ENCODE assay signal across 1 mouse cellular context in the genomic region with DNA sequence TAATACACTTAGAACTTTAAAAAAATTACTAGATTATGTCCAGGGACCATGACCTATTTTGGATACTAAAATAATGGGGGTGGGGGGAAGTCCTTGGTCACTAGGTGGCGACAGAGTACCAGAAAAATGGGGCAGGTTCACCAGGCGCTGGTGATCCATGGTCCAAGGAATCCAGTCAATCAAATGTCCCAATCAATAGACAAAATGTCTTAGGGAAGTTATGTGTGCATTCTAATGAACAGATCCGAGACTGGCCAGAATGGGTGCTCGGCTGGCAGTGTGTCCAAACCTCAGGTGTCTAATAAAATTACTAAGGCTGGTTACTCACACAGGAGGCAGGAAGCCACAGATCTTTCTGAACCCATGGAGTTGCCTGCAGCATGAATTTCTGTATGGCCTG.
A peak's percentile ranks its signal among the peaks of the same experiment; 100 is the strongest.
TF ChIP-seq lines count a peak whose summit lies in the region.

No protein-coding gene starts in this region.

TF ChIP-seq in CH12.LX, 34 proteins besides CTCF, POLR2A, EP300 and RAD21 (continued from another document):
- TF ChIP-seq MAZ (IDR thresholded peaks at IDR 0.05; ENCODE audit: low read depth, low read length) (peak; percentile 94), JUND (conservative IDR thresholded peaks at IDR 0.05; ENCODE audit: low read depth, low read length) (peak; percentile 50; the same call in 1 of the 2 replicates), USF1 (IDR thresholded peaks at IDR 0.05; ENCODE audit: low read depth, low read length) (no peak), MAFK (IDR thresholded peaks at IDR 0.05; ENCODE audit: insufficient replicate concordance, low read length) (no peak), NELFE (IDR thresholded peaks at IDR 0.05; ENCODE audit: low read depth, low read length) (peak; percentile 62; the same call in 1 of the 2 replicates), HCFC1 (IDR thresholded peaks at IDR 0.05; ENCODE audit: low read depth, low read length) (peak; percentile 37; the same call in 1 of the 2 replicates), ELF1 (IDR thresholded peaks at IDR 0.05; ENCODE audit: low read depth, low read length) (peak; percentile 43; the same call in 1 of the 2 replicates), NRF1 (IDR thresholded peaks at IDR 0.05; ENCODE audit: low read depth, low read length) (no peak), E2F4 (IDR thresholded peaks at IDR 0.05; ENCODE audit: insufficient replicate concordance, low read depth, low read length) (no peak), ZMIZ1 (IDR thresholded peaks at IDR 0.05; ENCODE audit: low read depth, low read length) (no peak), RCOR1 (conservative IDR thresholded peaks at IDR 0.05; ENCODE audit: low read depth, low read length) (peak; percentile 75; the same call in 1 of the 2 replicates)
